Mouse (Mus musculus) hindbrain, postnatal 0 days (tissue): ENCODE results near the gene Fam83e. TPM values are rescaled to one million over a fixed set of nuclear protein-coding genes. Genes with fewer than 3 reads are reported as not detected.
A peak's percentile ranks its signal among the peaks of the same experiment; 100 is the strongest.

Source experiments
- ATAC-seq: fragments of 200-750 bp; cut with Nextera tagmentation; 2 replicates; pipeline ENCODE4 v1.8.0; 2017; ENCODE audit warnings: mild to moderate bottlenecking, moderate TSS enrichment, moderate library complexity
- DNase-seq: peaks from one replicate; pipeline ENCODE4 v3.0.0-alpha.2; 2015; ENCODE audit warnings: low spot score
- H3K27ac ChIP-seq: fragments of 300-500 bp; sonication (generic); 2 replicates; pipeline ENCODE4 v1.5.1; 2014; ENCODE audit warnings: mild to moderate bottlenecking
- H3K27me3 ChIP-seq: fragments of 300-500 bp; sonication (generic); 2 replicates; pipeline ENCODE4 v1.6.1; 2014; ENCODE audit warnings: low read length, mixed read lengths; ENCODE audit not compliant: insufficient read depth
- H3K36me3 ChIP-seq: fragments of 300-500 bp; sonication (generic); 2 replicates; pipeline ENCODE4 v1.6.1; 2014; ENCODE audit warnings: low read length, mixed read lengths; ENCODE audit not compliant: insufficient read depth
- H3K4me1 ChIP-seq: fragments of 300-500 bp; sonication (generic); 2 replicates; pipeline ENCODE4 v1.6.1; 2014; ENCODE audit warnings: antibody characterized with exemption, low read length, mixed read lengths; ENCODE audit not compliant: insufficient read depth
- H3K4me2 ChIP-seq: fragments of 300-500 bp; sonication (generic); 2 replicates; pipeline ENCODE4 v1.6.1; 2014; ENCODE audit warnings: low read depth, mild to moderate bottlenecking, low read length, moderate library complexity, mixed read lengths
- H3K4me3 ChIP-seq: fragments of 300-500 bp; sonication (generic); 2 replicates; pipeline ENCODE4 v1.5.1; 2014; ENCODE audit warnings: low read length
- H3K9ac ChIP-seq: fragments of 300-500 bp; sonication (generic); replicated peaks from 2 replicates; pipeline ENCODE4 v1.6.1; 2014; ENCODE audit warnings: mild to moderate bottlenecking, low read length, moderate library complexity, mixed read lengths
- H3K9me3 ChIP-seq: fragments of 300-500 bp; sonication (generic); 2 replicates; pipeline ENCODE4 v1.6.1; 2016; ENCODE audit warnings: low read length, mixed read lengths
- CTCF ChIP-seq: IDR thresholded peaks from 2 replicates; pipeline ENCODE4 v1.5.1; 2016; ENCODE audit warnings: antibody characterized with exemption, control low read depth, low read depth
- WGBS: fragments of 180-500 bp; shearing (Covaris S2); extraction: QIAGEN DNeasy Blood & Tissue Kit; methylation state at CpG from one replicate; pipeline ENCODE4 v1.1.7; 2014; 5-methylcytosine and 5-hydroxymethylcytosine counted together
- polyA plus RNA-seq: library from polyadenylated mRNA; unstranded; fragments of >200 nt; fragmentation: Nextera tagmentation; extraction: Ambion mirVana; gene quantifications from 2 replicates; pipeline ENCODE4 v1.2.1, GENCODE M21; 2015
- total RNA-seq: library from RNA; depleted of rRNA; stranded (reverse); fragments of >200 nt; gene quantifications from 2 replicates; pipeline ENCODE4 v1.2.3, GENCODE M21; 2014

Gene Fam83e
- total and polyA plus RNA-seq, 2 experiments from 2014 or later, result 0.16 to 0.25 TPM

GRCm38 (mm10) chr7:45742338-45742737 lies 21.3 kb downstream of the Fam83e start:
- Histone ChIP-seq H3K4me1 (no peaks in the 10 kb centered on the region), H3K27me3 (no peaks in the 10 kb centered on the region), H3K27ac (no peak overlapping the region), H3K9ac (0 out of 2 replicates have a peak overlapping the region, but pooled peaks have one; percentile 3), H3K9me3 (no peaks in the 10 kb centered on the region), H3K36me3 (no peaks in the 10 kb centered on the region), H3K4me3 (no peak overlapping the region), H3K4me2 (peak overlapping the region; percentile 23; the same call in 1 of the 2 replicates)
- WGBS, result 42% methylated on average over 19 of the region's 19 CpGs
- ATAC-seq, result peak; percentile 30; the same call in 1 of the 2 replicates
- peak; percentile 37 for DNase-seq
- peak; percentile 55 for TF ChIP-seq CTCF

- no peaks in the 10 kb centered on the region for H3K4me1 ChIP-seq
- no peak overlapping the region for H3K4me3 ChIP-seq
- H3K9ac ChIP-seq, result no peak overlapping the region
- peak; percentile 46; the same call in 1 of the 2 replicates for ATAC-seq
- no peaks in the 10 kb centered on the region for H3K9me3 ChIP-seq
- WGBS, result 44% methylated on average over 2 of the region's 2 CpGs
- TF ChIP-seq CTCF, result no peak
- DNase-seq, result peak; percentile 89
- no peaks in the 10 kb centered on the region for H3K36me3 ChIP-seq
- H3K27ac ChIP-seq, result no peak overlapping the region
- no peaks in the 10 kb centered on the region for H3K27me3 ChIP-seq
- H3K4me2 ChIP-seq, result no peak overlapping the region
Observed at GRCm38 (mm10) chr7:45744387-45744786, 23.4 kb downstream of the Fam83e start.

GRCm38 (mm10) chr7:45746518-45746917 lies 25.5 kb downstream of the Fam83e start:
- Histone ChIP-seq H3K27me3 (no peaks in the 10 kb centered on the region), H3K4me3 (no peak overlapping the region), H3K4me1 (no peaks in the 10 kb centered on the region), H3K36me3 (no peaks in the 10 kb centered on the region), H3K9ac (no peak overlapping the region), H3K27ac (no peak overlapping the region), H3K4me2 (no peak overlapping the region), H3K9me3 (no peaks in the 10 kb centered on the region)
- peak; percentile 54 for TF ChIP-seq CTCF
- ATAC-seq (no peak), DNase-seq (no peak)
- 67% methylated on average over 6 of the region's 6 CpGs for WGBS

GRCm38 (mm10) chr7:45747450-45747849 lies 26.4 kb downstream of the Fam83e start:
- no peaks in the 10 kb centered on the region for H3K4me1 ChIP-seq
- no peak overlapping the region for H3K4me3 ChIP-seq
- ATAC-seq (no peak), DNase-seq (no peak)
- no peak overlapping the region for H3K27ac ChIP-seq
- H3K9me3 ChIP-seq, result no peaks in the 10 kb centered on the region
- 89% methylated on average over 5 of the region's 5 CpGs for WGBS
- no peak for TF ChIP-seq CTCF
- H3K4me2 ChIP-seq, result no peak overlapping the region
- no peaks in the 10 kb centered on the region for H3K36me3 ChIP-seq
- no peaks in the 10 kb centered on the region for H3K27me3 ChIP-seq
- H3K9ac ChIP-seq, result no peak overlapping the region

- no peak overlapping the region for H3K4me2 ChIP-seq
- ATAC-seq, result no peak
Observed at GRCm38 (mm10) chr7:45748110-45748509, 27.1 kb downstream of the Fam83e start.

GRCm38 (mm10) chr7:45749401-45749800 lies 28.4 kb downstream of the Fam83e start:
- Histone ChIP-seq H3K9me3 (no peaks in the 10 kb centered on the region), H3K4me1 (no peaks in the 10 kb centered on the region), H3K27ac (no peak overlapping the region), H3K27me3 (no peaks in the 10 kb centered on the region), H3K9ac (no peak overlapping the region), H3K36me3 (no peaks in the 10 kb centered on the region), H3K4me2 (no peak overlapping the region), H3K4me3 (no peak overlapping the region)
- 39% methylated on average over 9 of the region's 10 CpGs for WGBS
- TF ChIP-seq CTCF, result no peak
- DNase-seq (no peak), ATAC-seq (0 out of 2 replicates have a peak, but pooled peaks have one; percentile 44)

More at GRCm38 (mm10) chr7:45748110-45748509, 27.1 kb downstream of the Fam83e start:
- WGBS, result 83% methylated on average over 7 of the region's 7 CpGs
- Histone ChIP-seq H3K4me3 (no peak overlapping the region), H3K4me1 (no peaks in the 10 kb centered on the region), H3K9me3 (no peaks in the 10 kb centered on the region), H3K9ac (no peak overlapping the region), H3K27ac (no peak overlapping the region), H3K36me3 (no peaks in the 10 kb centered on the region), H3K27me3 (no peaks in the 10 kb centered on the region)
- DNase-seq, result no peak
- no peak for TF ChIP-seq CTCF

- ATAC-seq, result no peak
- Histone ChIP-seq H3K27me3 (no peaks in the 10 kb centered on the region), H3K4me1 (no peaks in the 10 kb centered on the region), H3K4me3 (no peak overlapping the region), H3K27ac (no peak overlapping the region), H3K9ac (no peak overlapping the region), H3K9me3 (no peaks in the 10 kb centered on the region), H3K4me2 (no peak overlapping the region), H3K36me3 (no peaks in the 10 kb centered on the region)
- TF ChIP-seq CTCF, result no peak
- DNase-seq, result no peak
- 75% methylated on average over 9 of the region's 9 CpGs for WGBS
Observed at GRCm38 (mm10) chr7:45750162-45750561, 29.1 kb downstream of the Fam83e start.
